Mouse (Mus musculus): Measurements from ENCODE around the gene Aprt. TPM values are rescaled to one million over a fixed set of nuclear protein-coding genes. Genes with fewer than 3 reads are reported as not detected.

The Aprt gene
- polyA plus RNA-seq, 1 experiment from 2014 or later, result 370 TPM

DNA sequence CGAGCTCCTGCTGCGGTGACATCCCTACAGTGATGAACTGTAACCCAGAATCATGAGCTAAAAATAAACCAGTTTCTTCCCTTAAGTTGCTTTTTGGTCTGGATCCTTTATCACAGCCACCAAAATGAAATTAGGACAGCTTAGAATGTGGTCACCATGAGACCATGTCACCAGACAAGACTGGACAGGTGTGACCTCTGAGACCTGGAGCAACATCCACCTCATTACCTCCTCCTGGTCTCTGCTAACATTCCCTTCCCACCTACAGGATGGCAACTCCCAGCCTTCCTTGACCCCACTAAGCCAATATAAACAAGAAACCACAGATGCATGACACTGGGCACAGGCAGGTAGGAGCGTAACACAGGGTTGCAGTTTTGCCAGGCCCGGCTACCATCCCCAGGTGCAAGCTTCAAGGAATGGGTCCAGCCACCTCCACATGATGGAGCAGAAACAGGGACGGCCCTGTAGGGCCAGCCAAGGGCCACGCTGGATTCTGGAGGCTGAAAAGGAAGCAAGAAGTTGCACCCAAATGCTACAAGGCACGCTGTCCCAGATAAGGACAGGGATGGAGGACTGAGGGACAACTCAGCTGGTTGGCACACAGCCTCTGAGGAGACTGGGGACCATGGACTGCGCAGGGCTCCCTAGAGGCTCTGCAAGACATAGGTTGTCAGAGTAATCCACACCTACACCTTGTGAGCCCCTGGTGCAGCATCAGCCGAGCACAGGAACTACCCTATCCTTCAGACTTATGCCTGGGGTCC is 38.2 kb downstream of the Aprt start:
- peaks cover 22% of the 10 kb centered on the region for H3K4me1 ChIP-seq (ENCODE audit: control insufficient read depth, insufficient read depth, low read length)
- H3K9me3 ChIP-seq (ENCODE audit: control insufficient read depth, low read length), result no peaks in the 10 kb centered on the region
- H3K36me3 ChIP-seq (ENCODE audit: control insufficient read depth, insufficient read depth, low read length), result no peaks in the 10 kb centered on the region
- WGBS, result 82% methylated on average over 9 of the region's 9 CpGs
- ATAC-seq (ENCODE audit: low FRiP score, low TSS enrichment), result no peak
- no peak overlapping the region for H3K4me3 ChIP-seq (ENCODE audit: low read length)
- 0 out of 2 replicates have a peak overlapping the region, but pooled peaks have one; percentile 30 for H3K27ac ChIP-seq (ENCODE audit: low read depth, low read length)
- H3K9ac ChIP-seq (ENCODE audit: low read depth, low read length), result no peak overlapping the region
- no peak overlapping the region for H3K4me2 ChIP-seq (replicated peaks; ENCODE audit: low read depth, low read length)
- no peaks in the 10 kb centered on the region for H3K27me3 ChIP-seq (ENCODE audit: control insufficient read depth, insufficient read depth, low read length)

DNA sequence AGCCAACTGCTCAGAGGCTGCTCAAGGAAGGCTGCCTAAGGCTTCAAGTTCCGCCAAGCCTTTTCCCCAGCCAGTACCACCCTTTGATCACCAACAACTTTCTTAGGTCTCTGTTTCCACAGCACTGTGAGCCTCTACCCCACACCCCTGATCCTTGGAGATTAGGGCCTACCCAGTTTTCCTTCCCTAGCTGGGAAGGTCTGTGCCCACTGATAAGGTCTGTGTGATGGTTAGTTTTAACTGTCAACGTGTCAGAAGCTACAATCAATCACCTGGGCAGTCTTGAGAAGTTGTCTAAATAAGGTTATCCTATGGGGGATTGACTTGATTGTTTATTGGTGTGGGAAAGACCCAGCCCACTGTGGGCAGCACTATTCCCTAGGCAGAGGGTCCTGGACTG is 38.9 kb downstream of the Aprt start:
- Histone ChIP-seq H3K4me3 (ENCODE audit: low read length) (no peak overlapping the region), H3K9ac (ENCODE audit: low read depth, low read length) (no peak overlapping the region), H3K27me3 (ENCODE audit: control insufficient read depth, insufficient read depth, low read length) (no peaks in the 10 kb centered on the region), H3K4me1 (ENCODE audit: control insufficient read depth, insufficient read depth, low read length) (peaks cover 22% of the 10 kb centered on the region), H3K4me2 (replicated peaks; ENCODE audit: low read depth, low read length) (no peak overlapping the region), H3K27ac (ENCODE audit: low read depth, low read length) (peak overlapping the region; percentile 82), H3K36me3 (ENCODE audit: control insufficient read depth, insufficient read depth, low read length) (no peaks in the 10 kb centered on the region), H3K9me3 (ENCODE audit: control insufficient read depth, low read length) (no peaks in the 10 kb centered on the region)
- 78% methylated on average over 2 of the region's 2 CpGs for WGBS
- ATAC-seq (ENCODE audit: low FRiP score, low TSS enrichment), result peak; percentile 3; the same call in 1 of the 2 replicates

DNA sequence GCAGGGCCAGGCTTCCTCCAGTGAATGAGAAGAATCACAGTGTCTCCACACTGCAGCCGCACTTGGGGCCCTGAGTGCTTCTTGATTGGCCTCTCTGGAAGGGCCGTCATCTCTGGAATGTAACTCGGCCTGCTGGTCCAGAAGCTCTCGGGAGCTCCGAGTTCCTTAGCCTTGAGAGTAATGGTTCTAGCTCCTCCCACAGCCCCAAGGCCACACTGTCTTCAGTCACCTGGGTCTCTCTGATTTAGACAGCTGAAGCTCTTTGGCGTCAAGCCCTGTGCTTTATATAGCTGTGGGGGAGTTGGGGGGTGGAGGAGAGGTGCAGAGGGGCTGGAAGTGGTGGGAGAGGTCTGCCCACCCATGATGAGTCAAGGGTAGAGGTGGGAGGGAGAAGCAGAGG is 39.7 kb downstream of the Aprt start:
- H3K27ac ChIP-seq (ENCODE audit: low read depth, low read length), result peak overlapping the region; percentile 82
- WGBS, result 11% methylated on average over 6 of the region's 6 CpGs
- H3K9me3 ChIP-seq (ENCODE audit: control insufficient read depth, low read length), result no peaks in the 10 kb centered on the region
- H3K9ac ChIP-seq (ENCODE audit: low read depth, low read length), result no peak overlapping the region
- peaks cover 22% of the 10 kb centered on the region for H3K4me1 ChIP-seq (ENCODE audit: control insufficient read depth, insufficient read depth, low read length)
- H3K4me2 ChIP-seq (replicated peaks; ENCODE audit: low read depth, low read length), result no peak overlapping the region; the same call in 1 of the 2 replicates
- H3K4me3 ChIP-seq (ENCODE audit: low read length), result no peak overlapping the region
- ATAC-seq (ENCODE audit: low FRiP score, low TSS enrichment), result peak; percentile 85
- no peaks in the 10 kb centered on the region for H3K27me3 ChIP-seq (ENCODE audit: control insufficient read depth, insufficient read depth, low read length)
- no peaks in the 10 kb centered on the region for H3K36me3 ChIP-seq (ENCODE audit: control insufficient read depth, insufficient read depth, low read length)

DNA sequence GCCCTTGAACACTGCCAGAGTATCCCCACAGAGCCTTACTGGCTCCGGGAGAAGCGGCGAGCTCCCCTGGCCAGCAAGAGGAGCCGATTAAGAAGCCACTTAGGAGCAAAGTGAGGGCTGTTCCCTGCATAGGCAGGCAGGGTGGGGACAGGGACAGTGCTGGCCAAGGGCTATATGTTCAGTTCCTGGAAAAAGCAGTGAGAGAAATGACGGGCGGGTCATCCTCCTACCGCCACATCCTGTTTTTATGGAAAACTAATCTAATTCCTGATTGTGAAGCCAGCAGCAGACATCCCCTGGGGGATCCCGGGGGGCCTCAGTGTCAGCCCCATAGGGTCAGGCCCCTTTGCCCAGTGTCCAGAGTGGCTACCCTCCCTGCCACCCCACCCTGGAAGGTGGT is 45.4 kb downstream of the Aprt start:
- Histone ChIP-seq H3K4me3 (ENCODE audit: low read length) (no peak overlapping the region), H3K9ac (ENCODE audit: low read depth, low read length) (no peak overlapping the region), H3K4me1 (ENCODE audit: control insufficient read depth, insufficient read depth, low read length) (peaks cover 10% of the 10 kb centered on the region)

DNA sequence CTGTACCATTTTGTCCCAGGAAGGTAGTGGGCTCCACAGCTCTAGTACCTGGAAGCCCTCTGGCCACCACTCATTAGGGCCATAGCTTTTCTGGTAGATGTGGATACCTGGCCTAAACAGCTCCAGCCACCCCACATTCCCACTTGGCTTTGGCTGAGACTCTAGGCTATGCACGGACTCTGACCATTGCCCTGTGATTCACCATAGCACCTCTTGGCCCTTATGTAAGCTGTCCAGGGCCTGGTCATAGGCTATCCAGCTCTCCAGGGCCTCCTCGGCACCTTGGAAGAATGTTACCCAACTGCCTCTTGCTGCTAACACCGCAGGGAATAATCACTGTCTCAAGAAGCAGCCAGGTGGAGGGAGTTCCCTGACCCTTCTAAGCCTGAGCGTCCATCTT is 47.5 kb downstream of the Aprt start:
- WGBS, result 95% methylated on average over 4 of the region's 4 CpGs
- no peaks in the 10 kb centered on the region for H3K9me3 ChIP-seq (ENCODE audit: control insufficient read depth, low read length)
- no peaks in the 10 kb centered on the region for H3K36me3 ChIP-seq (ENCODE audit: control insufficient read depth, insufficient read depth, low read length)
- H3K27ac ChIP-seq (ENCODE audit: low read depth, low read length), result no peak overlapping the region
- ATAC-seq (ENCODE audit: low FRiP score, low TSS enrichment), result no peak
- H3K27me3 ChIP-seq (ENCODE audit: control insufficient read depth, insufficient read depth, low read length), result no peaks in the 10 kb centered on the region
- no peak overlapping the region for H3K4me3 ChIP-seq (ENCODE audit: low read length)
- H3K9ac ChIP-seq (ENCODE audit: low read depth, low read length), result no peak overlapping the region
- peaks cover 32% of the 10 kb centered on the region for H3K4me1 ChIP-seq (ENCODE audit: control insufficient read depth, insufficient read depth, low read length)
- no peak overlapping the region for H3K4me2 ChIP-seq (replicated peaks; ENCODE audit: low read depth, low read length)

More for the DNA sequence above, 45.4 kb downstream of the Aprt start:
- no peak overlapping the region for H3K4me2 ChIP-seq (replicated peaks; ENCODE audit: low read depth, low read length)
- H3K27ac ChIP-seq (ENCODE audit: low read depth, low read length), result peak overlapping the region; percentile 15; the same call in 1 of the 2 replicates
- no peaks in the 10 kb centered on the region for H3K36me3 ChIP-seq (ENCODE audit: control insufficient read depth, insufficient read depth, low read length)
- no peaks in the 10 kb centered on the region for H3K27me3 ChIP-seq (ENCODE audit: control insufficient read depth, insufficient read depth, low read length)
- no peak for ATAC-seq (ENCODE audit: low FRiP score, low TSS enrichment)
- no peaks in the 10 kb centered on the region for H3K9me3 ChIP-seq (ENCODE audit: control insufficient read depth, low read length)
- 72% methylated on average over 8 of the region's 8 CpGs for WGBS

DNA sequence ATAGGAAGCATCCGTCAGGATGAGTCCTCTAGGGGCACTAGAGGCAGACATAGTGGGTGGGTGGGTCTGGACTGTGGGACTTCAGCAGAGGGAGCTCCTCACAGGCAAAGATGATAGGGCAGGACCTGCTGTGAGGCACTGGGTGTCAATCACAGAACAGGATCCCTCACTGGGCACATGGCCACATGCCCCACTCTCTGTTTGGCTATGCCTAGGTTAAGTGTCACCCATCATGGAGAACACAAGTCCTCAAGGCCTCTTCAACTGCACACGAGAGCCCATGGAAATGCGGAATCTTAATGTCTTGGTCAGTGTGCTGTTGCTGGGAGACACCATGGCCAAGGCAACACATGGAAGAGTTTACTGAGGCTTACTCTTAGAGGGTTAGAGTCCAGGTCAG is 48.8 kb downstream of the Aprt start:
- no peak for ATAC-seq (ENCODE audit: low FRiP score, low TSS enrichment)
- Histone ChIP-seq H3K9ac (ENCODE audit: low read depth, low read length) (no peak overlapping the region), H3K36me3 (ENCODE audit: control insufficient read depth, insufficient read depth, low read length) (no peaks in the 10 kb centered on the region), H3K4me1 (ENCODE audit: control insufficient read depth, insufficient read depth, low read length) (peaks cover 44% of the 10 kb centered on the region), H3K27ac (ENCODE audit: low read depth, low read length) (no peak overlapping the region), H3K4me3 (ENCODE audit: low read length) (no peak overlapping the region), H3K4me2 (replicated peaks; ENCODE audit: low read depth, low read length) (no peak overlapping the region), H3K27me3 (ENCODE audit: control insufficient read depth, insufficient read depth, low read length) (no peaks in the 10 kb centered on the region), H3K9me3 (ENCODE audit: control insufficient read depth, low read length) (no peaks in the 10 kb centered on the region)
- 87% methylated on average over 3 of the region's 3 CpGs for WGBS

DNA sequence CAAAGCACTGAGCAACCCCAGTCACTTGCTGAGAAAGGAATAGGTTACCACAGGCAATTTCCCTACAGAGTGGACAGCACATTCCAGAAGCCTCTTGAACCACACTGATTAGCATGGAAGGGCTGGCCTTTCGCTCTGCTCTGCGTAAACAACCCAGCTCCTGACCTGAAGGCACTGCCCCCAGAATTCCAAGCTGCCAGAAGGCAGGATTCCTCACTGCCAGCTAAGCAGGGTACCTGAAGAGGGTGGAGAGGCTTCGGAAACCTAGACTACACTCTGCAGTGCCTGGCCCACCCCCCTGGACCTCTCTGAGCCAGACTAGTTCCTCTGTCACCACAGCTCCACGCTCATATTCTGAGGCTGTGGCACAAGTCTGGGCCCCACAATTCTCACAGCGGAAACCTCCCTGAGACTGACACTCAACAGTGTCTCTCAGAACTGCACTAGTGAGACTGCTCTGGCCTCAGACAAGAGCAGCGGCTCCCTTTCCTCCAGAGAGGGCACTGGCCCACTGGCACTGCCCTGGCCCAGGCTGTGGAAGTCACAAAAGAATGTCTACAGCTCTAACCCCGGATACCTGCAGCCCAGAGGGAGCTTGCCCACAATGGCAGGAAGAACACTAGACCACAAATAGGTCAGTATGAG is 50.1 kb downstream of the Aprt start:
- H3K9me3 ChIP-seq (ENCODE audit: control insufficient read depth, low read length), result no peaks in the 10 kb centered on the region
- no peaks in the 10 kb centered on the region for H3K27me3 ChIP-seq (ENCODE audit: control insufficient read depth, insufficient read depth, low read length)
- WGBS, result 51% methylated on average over 7 of the region's 7 CpGs
- H3K4me3 ChIP-seq (ENCODE audit: low read length), result no peak overlapping the region
- H3K27ac ChIP-seq (ENCODE audit: low read depth, low read length), result peak overlapping the region; percentile 49; the same call in 1 of the 2 replicates
- peaks cover 48% of the 10 kb centered on the region for H3K4me1 ChIP-seq (ENCODE audit: control insufficient read depth, insufficient read depth, low read length)
- H3K9ac ChIP-seq (ENCODE audit: low read depth, low read length), result no peak overlapping the region
- H3K4me2 ChIP-seq (replicated peaks; ENCODE audit: low read depth, low read length), result no peak overlapping the region
- H3K36me3 ChIP-seq (ENCODE audit: control insufficient read depth, insufficient read depth, low read length), result no peaks in the 10 kb centered on the region
- no peak for ATAC-seq (ENCODE audit: low FRiP score, low TSS enrichment)

DNA sequence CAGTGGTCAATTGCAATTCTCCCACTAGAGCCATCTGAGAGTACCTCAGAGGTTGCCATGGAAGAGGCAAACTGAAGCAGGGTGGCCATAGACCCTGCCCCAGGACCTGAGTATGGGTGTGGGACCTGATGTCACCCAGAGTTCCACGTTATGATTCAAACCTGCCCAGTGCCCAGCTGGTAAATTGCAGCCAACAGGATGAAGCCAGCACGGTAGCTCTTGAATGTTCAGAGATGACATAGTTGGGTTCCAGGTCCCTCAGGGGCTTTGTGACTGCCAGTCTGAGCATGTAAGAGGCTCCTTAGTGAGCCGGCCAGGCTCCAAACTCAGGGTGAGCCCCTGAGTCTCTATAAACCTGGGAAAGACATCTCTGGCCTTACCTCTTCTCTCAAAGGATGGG is 50.6 kb downstream of the Aprt start:
- Histone ChIP-seq H3K27me3 (ENCODE audit: control insufficient read depth, insufficient read depth, low read length) (no peaks in the 10 kb centered on the region), H3K36me3 (ENCODE audit: control insufficient read depth, insufficient read depth, low read length) (no peaks in the 10 kb centered on the region), H3K4me3 (ENCODE audit: low read length) (no peak overlapping the region), H3K4me1 (ENCODE audit: control insufficient read depth, insufficient read depth, low read length) (peaks cover 48% of the 10 kb centered on the region), H3K9ac (ENCODE audit: low read depth, low read length) (no peak overlapping the region), H3K9me3 (ENCODE audit: control insufficient read depth, low read length) (no peaks in the 10 kb centered on the region), H3K27ac (ENCODE audit: low read depth, low read length) (peak overlapping the region; percentile 39; the same call in 1 of the 2 replicates), H3K4me2 (replicated peaks; ENCODE audit: low read depth, low read length) (no peak overlapping the region)
- ATAC-seq (ENCODE audit: low FRiP score, low TSS enrichment), result no peak
- WGBS, result 71% methylated on average over 3 of the region's 3 CpGs

DNA sequence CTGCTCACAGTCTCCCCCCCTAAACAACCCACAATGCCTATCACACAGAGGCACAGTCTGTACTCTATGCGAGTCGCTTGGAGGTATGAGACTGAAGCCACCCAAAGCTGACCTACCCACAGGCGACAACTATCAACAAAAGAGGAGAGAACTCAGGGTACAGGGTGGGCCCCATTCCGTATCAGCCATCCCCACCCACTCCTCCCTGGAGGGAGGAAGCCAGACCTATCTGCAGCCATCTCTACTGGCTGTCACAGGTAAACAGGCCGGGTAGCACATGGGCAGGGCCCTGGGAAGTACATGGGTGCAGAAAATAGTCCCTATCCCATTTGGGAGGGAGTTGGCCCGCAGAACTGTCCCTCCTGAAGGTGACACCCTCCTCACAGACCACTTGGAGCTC is 51.7 kb downstream of the Aprt start:
- Histone ChIP-seq H3K9ac (ENCODE audit: low read depth, low read length) (no peak overlapping the region), H3K4me2 (replicated peaks; ENCODE audit: low read depth, low read length) (no peak overlapping the region), H3K36me3 (ENCODE audit: control insufficient read depth, insufficient read depth, low read length) (no peaks in the 10 kb centered on the region), H3K4me3 (ENCODE audit: low read length) (no peak overlapping the region), H3K27me3 (ENCODE audit: control insufficient read depth, insufficient read depth, low read length) (no peaks in the 10 kb centered on the region), H3K9me3 (ENCODE audit: control insufficient read depth, low read length) (no peaks in the 10 kb centered on the region), H3K27ac (ENCODE audit: low read depth, low read length) (no peak overlapping the region), H3K4me1 (ENCODE audit: control insufficient read depth, insufficient read depth, low read length) (peaks cover 50% of the 10 kb centered on the region)
- no peak for ATAC-seq (ENCODE audit: low FRiP score, low TSS enrichment)
- 76% methylated on average over 6 of the region's 6 CpGs for WGBS
